Mouse (Mus musculus) CD8-positive naive resting alpha-beta T cell, adult 2 months (primary cell): Measurements from ENCODE around the gene Ulk4.

Experiments used
- DNase-seq, 2 experiments: peaks; one replicate each; pipeline ENCODE4 v3.0.0; 2022; ENCODE audit warnings: low read depth in 2 of 2, low spot score in 2 of 2

Ulk4 gene

DNA sequence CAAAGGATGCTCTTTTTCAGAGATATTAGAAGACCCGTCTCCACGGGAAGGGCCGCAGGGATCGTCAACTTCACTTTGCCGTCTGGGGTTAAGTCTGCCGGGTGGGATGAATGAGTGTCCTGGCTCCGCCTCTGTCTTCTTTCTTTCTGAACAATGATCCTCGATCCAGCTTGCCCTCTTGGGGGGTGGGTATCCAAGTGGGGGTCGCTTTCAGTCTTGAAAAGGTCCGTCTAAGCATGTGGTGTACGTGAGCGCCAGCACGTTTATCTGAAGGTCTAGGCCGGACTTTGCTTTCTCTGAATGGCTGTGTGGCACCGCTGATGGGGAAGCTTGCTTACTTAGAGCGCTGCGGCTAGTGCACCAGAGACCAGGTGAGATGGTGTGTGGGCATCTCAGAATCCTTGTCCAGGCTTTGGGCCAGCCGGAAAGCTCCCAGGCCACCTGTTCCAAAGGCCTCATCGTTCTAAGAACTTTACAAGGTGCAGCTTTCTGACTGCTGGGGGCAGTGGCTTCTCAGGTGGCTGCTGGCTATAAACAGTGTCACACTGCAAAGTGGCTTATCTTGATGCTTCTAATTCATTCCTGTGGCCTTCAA, 23.1 kb upstream of the Ulk4 start:
- no peak for DNase-seq

DNA sequence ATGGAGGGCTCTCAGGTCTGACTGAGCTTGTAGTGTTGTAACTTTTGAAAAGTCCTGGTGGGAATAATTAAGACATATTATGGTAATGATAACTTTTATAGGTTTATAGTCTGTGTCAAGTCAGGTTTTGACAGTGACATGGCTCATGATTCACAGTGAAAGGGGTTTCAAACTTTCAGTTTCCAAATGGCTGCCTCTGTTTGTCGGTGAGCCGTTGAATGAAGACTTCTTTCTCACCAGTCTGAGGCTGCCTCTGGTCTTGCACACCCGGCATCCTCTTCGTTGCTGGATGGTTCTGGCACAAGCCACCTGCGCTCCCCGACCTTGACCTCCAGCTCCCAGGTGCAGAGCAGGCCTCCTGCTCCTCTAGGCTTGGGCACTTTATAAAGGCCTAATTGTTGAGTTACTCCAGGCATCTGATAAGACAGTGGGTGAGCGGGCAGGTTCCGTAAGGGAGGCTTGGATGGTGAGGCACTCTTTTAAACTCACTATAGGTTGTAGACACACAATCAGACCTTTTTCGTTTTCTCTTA, 22.3 kb upstream of the Ulk4 start:
- DNase-seq, result no peak

DNA sequence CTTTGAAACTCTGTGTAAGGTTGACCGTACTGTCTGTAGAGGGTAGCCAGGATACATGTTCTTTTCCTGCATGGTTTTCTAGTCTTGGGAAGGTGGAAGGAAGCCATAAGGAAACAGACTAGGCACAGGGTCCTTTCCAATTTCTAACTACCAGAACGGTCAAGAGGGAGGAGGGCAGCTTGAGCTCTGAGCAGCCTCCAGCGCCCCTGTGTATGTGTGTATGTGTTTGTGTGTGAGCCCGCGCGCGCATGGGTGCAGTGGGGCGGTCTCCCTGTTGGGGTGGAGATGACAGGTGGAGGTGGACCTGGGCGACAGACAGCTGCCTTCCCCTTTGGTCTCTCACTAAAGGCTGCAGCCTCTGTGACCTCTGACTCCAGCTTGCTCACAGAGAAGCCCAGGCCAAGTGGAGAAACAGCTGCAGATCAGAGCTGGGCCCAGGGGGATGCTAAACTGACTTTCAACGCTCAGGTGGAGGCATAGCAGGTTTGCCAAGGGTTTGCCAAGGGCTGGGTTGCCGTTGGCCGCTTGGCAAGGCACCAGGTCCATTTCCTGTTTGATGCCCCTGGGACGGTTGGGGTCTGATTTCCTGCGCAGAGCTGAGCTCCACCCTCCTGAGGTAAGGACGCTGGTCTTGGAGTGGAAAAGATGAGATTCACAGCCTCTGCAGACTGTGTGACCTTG, 21.6 kb upstream of the Ulk4 start:
- no peak for DNase-seq

DNA sequence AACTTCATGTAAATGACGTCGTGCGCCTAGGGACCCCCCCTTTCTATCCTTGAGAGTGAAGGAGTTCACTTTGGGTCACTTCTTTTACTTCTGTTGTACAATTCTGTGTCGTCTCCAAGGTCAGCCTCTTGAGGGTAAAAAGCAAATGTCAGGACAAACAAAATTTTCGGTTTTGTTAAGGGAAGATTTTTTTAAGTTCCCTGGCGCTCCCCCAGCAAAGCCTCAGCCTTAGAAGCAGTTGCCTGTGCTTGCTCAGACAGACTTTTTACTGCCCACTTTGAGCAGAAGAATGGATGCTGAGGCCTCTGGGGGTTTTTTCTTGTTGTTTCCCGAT, 21.0 kb upstream of the Ulk4 start:
- DNase-seq, result peak in 1 of 2 experiments; percentile 20

DNA sequence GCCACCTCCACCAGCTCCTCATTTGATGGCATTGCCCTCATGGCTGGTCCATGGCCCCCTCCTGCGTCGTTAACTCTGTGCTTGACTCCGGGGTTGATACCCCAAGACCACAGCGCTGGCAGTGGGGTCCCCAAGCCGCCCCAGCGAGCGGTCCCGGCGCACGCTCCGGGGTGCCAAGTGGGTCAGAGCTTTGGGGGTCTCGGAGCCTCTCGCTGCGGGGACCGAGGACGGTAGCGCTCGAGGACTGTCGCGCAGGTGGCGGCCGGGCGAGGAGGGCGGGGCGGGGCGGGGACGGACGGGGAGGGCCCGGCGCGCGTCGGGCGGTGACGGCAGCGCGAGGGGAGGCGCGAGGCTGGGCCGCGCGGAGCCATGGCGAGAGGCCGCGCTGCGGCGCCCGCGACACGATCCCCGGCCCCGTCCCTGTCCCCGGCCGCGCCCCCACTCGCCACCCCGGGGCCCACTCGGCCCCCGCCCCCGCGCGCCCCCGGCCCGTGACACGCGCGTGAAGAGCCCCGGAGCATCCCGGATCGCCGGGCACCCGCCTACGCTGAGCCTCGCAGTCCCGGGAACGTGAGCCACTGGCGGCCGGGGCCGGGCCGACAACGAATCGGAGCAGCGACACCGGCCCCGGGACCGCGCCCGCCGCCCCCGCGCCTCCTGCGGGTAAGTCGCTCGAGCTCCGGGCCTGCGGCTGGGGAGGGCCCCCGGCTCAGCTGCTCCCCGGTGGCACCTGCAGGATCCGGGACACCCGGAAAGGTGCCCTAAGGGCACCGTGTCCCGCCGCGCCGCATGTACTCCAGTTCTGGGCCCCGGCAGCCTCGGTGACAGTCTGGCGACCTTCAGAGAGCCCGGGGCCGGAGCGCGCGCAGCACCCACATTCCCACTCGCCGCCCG, 20.4 kb upstream of the Ulk4 start, which contains the start of gene Trak1:
Gene Trak1, plus strand, starts transcription at position 332 of the 894 bp plus-strand sequence.
- peak in 1 of 2 experiments; percentile 26 for DNase-seq

DNA sequence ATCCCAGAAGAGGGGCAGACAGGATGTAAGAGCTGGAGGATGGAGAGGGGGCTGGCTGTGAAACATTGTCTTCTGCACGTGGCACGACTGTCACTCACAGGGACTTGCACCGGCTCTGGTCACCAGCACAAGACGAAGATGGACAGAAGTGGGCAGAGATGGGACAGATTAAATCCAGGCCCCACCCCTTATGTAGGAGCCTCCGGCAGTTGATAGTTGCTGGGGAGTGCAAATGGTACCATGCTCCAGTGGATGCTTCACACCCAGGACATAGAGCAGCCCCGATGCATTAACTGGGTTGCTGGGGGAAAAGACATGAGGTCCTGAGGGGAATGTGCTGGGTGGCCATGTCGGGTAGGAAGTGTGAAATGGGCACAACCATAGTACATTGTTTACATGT, 18.2 kb upstream of the Ulk4 start:
- no peak for DNase-seq

DNA sequence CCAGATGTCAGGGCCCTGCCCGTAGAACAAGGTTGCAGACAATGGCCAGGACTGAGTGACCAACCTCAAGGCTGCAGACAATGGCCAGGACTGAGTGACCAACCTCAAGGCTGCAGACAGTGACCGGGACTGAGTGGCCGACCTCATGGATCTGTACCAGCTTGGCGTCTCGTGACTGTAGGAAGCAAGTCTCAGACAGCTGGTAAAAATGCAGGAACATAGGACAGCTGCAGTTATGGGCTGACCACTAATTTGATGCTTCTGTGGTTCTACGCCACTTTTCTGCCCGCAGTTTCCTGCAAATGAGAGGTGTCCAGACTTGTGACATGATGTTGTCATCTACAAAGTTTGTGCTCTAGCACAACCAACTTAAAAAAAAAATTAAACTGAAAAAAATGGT, 16.2 kb upstream of the Ulk4 start:
- no peak for DNase-seq

DNA sequence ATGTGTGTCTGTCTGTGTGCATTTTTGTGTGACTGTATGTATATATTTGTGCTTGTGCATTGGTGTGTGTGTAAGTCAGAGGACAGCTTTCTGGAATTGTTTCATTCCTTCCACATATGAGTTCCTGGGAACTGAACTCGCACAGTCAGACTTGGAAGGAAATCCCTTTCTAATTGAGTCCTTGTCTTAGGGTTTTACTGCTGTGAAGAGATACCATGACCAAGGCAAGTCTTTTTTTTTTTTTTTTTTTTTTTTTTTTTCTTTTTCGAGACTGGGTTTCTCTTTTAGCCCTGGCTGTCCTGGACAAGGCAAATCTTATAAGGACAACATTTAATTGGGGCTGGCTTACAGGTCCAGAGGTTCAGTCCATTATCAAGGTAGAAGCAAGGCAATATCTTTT, 14.3 kb upstream of the Ulk4 start:
- no peak for DNase-seq

DNA sequence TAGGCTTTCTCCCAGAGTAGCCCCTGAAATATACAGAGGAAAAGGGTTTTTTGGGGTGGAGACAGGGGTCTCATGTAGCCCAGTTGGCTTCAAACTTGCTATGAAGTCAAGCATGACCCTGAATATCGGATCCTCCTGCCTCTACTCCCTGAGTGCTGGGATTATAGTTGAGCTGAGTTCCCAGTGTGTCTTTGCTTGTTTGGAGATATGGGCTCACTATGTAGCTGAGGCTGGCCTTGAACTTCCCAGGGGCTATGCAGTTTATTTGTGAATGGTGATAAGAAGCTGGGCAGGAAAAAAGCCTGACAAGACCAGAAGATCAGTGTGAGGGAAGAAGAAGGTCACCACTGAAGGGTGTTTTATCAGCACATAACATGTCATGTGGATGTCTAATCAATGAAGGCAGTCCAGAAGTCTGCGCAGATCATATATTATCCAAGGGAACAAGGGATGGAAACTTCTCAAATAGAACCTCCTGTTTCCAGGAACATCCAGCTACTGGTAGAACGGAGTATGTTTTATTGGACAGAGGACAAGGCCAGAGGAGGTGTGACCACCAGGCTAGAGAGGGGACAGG, 9.4 kb upstream of the Ulk4 start:
- DNase-seq, result no peak

DNA sequence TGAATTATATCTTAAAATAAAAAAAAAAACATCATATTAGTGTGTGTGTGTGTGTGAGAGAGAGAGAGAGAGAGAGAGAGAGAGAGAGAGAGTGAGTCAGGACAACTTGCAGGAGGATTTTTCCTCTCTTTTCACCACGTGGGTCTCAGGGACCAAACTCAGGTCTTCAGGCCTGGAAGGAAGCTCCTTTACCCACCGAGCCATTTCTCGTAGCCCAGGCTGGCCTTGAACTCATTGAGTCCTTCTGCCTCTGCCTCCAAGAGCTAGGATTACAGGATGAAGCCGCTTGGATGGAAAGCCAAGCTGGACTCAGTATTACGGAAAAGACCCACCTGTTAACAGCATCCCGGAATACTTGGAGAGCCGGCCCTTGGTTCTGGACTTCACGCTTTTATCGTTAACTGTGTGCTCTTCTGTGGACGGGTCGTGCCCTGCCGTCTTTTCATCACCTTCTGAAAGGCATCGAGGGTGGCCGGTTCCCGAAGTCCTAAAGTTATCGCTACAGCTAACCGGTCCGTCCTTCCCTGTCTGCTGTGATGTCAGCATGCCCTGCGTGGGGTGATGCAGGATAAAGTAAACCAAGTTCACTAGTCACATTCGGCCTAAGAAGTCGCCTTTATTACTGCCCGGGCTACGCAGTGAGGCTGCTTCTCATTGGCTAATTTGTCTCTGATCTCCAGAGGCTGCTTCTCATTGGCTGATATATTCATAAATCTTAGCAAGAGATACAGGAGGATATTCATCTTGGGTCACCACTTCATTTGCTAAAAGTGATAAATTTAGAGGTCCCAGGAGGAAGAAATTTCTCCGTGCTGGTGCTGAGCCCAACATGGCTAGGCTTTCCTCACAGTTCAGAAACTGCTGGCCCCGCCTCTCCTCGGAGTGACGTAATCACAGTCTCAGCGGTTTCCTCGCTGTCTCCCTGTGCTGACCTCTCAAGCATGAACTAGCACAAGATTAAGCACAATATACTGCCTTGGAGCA, 8.6 kb upstream of the Ulk4 start:
- DNase-seq, result peak; percentile 23 to 57

DNA sequence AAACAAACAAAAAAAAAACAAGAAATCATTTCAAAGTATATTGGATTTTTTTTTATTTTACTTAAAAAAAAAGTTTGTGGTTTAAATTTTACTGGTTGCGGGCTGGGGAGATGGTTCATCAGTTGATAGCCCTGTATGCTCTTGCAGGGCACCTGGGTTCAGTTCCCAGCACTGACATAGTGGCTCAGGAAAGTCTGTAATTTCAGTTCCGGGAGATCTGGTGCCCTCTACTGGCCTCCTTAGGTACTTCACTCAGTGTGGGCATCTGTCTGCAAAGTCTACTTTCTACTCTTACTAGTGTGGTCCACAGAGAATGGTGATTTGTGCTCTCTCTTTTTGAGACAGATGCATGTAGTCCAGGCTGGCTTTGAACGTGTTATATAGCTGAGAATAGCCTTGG, 7.4 kb upstream of the Ulk4 start:
- DNase-seq, result peak; percentile 54 to 66

DNA sequence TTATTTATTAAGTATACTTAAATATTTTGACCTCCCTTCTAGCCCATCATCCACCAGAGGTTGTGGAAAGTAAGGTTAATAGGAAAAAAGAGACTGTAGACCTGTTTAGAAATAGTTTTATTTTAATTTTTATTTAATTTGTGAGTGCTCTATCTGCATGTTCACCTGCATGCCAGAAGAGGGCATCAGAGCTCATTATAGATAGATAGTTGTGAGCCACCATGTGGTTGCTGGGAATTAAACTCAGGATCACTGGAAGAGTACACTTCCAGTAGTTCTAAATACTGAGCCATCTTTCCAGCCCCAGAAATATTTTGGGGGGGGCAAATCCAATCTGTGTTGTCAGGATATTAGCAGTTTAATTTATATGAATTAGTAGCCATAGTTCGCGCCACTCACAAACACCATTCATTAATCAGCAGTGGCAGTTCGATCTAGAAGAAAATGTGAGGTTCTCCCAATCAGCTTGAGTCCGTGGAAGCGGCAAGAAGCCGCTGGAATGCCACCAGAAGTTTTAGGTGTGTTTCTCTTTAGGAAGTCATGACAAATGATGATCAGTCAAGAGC, 6.7 kb upstream of the Ulk4 start:
- no peak for DNase-seq

DNA sequence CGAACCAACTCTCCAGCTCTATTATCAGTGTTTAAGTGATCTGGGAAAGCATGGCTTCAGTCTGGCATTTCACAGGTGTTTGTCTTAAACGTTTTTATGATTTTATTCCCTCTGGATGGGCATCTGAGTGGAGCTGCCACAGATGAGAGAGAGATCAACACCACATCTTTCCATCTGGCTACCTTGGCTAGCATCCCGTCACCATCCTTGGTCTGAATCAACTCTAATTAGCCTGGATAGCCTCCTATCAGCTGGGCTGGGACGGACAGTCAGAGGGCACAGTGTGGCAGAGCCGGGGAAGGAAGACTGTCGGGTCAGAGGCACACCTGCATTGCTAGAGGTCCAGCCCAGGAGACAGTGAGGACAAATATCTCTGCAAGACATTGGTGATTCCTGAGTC, 4.9 kb upstream of the Ulk4 start:
- no peak for DNase-seq

DNA sequence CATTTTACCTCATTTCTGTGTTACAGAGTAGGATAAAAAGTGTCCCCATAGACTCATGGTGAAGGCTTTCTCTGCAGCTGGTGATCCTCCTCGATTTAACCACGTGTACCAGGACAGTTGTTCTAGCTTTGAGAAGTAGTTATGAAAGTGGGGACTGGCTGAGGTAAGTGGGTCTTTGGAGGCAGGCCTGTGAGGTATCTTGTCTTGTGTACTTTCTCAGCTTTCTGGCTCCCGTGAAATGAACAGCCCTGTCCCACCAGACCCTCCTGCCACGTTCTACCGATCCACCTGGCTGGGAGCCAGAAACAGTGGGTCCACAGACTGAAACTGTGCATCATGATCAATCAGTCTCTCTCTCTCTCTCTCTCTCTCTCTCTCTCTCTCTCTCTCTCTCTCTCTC, 2.2 kb upstream of the Ulk4 start:
- DNase-seq, result no peak

DNA sequence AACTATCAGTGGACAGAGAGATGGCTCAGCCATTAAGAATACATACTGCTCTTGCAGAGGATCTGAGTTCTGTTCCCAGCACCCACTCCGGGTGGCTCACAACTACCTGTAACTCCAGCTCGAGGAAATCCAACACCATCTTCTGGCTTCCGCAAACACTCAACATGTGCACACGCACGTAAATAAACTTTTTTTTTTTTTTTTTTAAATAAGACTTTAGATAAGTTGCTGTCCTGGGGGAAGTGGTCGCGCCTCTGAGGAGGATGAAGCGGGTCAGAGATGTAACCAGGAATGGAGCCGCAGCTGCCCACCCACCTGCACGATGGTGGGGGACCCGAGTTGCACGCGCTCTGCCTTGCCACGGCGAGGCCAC, 266 bp downstream of the Ulk4 start:
- no peak for DNase-seq

DNA sequence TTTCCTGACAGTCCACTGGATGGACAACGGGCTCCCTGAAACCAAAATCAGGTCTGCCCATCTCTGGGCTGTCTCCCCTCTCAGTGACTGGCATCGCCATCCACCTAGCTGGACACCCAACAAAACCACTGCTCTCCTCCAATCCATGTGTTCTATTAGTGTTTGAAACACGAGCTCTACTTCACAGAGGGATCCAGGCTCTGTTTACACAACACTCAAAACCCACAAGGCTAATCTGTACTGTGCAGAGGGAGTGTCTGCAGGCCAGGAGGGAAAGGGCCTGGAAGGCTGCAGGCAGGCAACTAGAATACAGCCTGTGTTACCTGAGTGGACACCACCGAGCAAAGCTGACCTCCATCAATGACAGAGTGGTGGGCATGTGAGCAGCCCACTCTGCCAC, 5.4 kb downstream of the Ulk4 start:
- DNase-seq, result no peak

DNA sequence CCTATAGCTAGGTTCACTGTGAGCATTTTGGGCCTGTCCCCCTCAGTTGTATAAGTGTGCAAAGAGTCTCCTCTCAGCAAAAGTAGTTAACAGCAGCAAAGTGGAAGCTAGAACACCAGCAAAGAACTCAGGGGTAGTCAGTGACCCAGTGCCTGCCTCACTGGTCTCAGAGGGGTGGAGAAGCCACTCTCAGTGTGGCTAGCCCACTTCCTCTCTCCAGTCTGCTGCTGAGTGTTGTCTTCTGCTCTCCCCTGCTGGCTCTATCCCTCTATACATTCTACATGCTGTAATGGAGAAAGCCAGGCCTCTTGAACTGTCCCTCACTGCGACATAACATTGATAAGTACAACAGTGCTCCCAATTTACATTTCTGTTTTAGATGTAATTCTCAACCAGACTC, 5.8 kb downstream of the Ulk4 start:
- no peak for DNase-seq

DNA sequence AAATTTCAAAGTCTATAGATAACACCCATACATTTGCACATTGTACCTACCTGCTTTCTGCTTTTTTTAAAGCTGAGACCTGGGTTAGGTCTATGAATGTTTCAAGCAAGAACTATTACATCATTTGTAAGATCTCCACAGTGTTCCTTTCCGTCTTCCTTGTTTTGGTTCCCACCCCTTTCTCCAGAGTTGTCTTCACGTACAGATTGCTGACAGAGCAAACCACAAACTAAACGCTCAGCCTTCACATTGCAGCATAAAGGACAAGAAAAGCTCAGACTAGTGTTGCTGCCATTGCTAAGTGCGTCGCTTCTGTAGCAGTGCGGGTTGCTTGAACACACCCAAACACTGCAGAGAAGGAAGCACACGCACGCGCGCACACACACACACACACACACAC, 11.7 kb downstream of the Ulk4 start:
- no peak for DNase-seq

DNA sequence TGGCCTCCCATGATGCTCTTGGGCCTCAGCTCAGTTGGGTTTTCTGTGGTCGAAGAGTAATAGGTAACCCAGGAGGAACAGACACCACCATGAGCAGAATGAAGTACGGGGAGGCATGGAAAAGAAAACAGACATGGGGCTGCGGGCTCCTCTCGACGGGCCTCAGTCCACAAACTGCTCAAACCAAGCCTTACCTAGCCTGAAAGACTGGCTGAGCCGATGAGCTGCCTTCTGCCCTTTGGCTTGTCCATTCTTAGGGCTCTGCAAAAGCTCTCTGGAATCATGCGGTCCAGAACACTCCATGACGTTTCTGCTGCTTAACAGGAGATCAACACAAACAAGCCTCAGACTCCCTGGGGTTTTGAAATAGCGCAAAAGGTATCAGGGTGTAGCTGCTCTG, 19.9 kb downstream of the Ulk4 start:
- DNase-seq, result no peak

DNA sequence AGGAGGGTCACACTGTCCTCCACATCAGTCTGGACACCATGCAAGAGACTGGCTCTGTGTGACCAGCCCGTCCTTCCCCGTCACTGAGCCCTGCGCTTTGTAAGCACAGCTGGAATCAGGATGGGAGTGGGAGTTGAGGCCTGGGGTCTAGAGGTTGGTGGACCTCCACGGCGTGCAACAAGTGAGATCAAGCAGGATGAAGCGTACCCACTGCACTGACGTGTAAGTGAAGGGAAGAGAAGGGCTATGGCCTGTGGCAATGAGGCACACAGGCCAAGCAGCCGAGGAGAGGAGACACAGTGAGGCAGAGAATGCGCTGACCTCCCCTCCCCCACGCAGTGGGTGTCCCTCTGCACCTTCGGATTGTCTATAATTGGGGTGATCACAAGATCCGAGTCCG, 22.2 kb downstream of the Ulk4 start:
- no peak for DNase-seq
